Mouse (Mus musculus) ES-Bruce4 (cell line): ENCODE data around the gene Vwa7. TPM values are rescaled to one million over a fixed set of nuclear protein-coding genes. Genes with fewer than 3 reads are reported as not detected.

Experiments used
- H3K27ac ChIP-seq: 2 replicates; pipeline ENCODE4 v1.5.1; 2012; ENCODE audit warnings: low read length, inconsistent platforms; ENCODE audit not compliant: insufficient read depth
- H3K27me3 ChIP-seq: 2 replicates; pipeline ENCODE4 v1.6.1; 2012; ENCODE audit warnings: mild to moderate bottlenecking, low read length, inconsistent platforms; ENCODE audit not compliant: control insufficient read depth, poor library complexity, insufficient read depth, severe bottlenecking
- H3K36me3 ChIP-seq: 2 replicates; pipeline ENCODE4 v1.6.1; 2012; ENCODE audit warnings: inconsistent platforms, mild to moderate bottlenecking, low read length, moderate library complexity; ENCODE audit not compliant: control insufficient read depth, poor library complexity, insufficient read depth, severe bottlenecking
- H3K4me1 ChIP-seq: one replicate; pipeline ENCODE4 v1.8.1; 2011; ENCODE audit warnings: low read length; ENCODE audit not compliant: control insufficient read depth, insufficient read depth
- H3K4me3 ChIP-seq: 2 replicates; pipeline ENCODE4 v1.5.1; 2011; ENCODE audit warnings: low read depth, mild to moderate bottlenecking, low read length
- H3K9ac ChIP-seq: 2 replicates; pipeline ENCODE4 v1.6.1; 2012; ENCODE audit warnings: low read depth, mild to moderate bottlenecking, inconsistent platforms; ENCODE audit not compliant: poor library complexity, severe bottlenecking
- H3K9me3 ChIP-seq: replicated peaks from 2 replicates; pipeline ENCODE4 v1.6.1; 2012; ENCODE audit warnings: mild to moderate bottlenecking, low read length, inconsistent platforms; ENCODE audit not compliant: control insufficient read depth, poor library complexity, insufficient read depth, severe bottlenecking
- CTCF ChIP-seq: IDR thresholded peaks from one replicate; pipeline ENCODE4 v1.8.1; 2011; ENCODE audit warnings: low read depth, low read length
- EP300 ChIP-seq: IDR thresholded peaks from 2 replicates; pipeline ENCODE4 v1.6.1; 2011; ENCODE audit warnings: low read depth, low read length; ENCODE audit not compliant: insufficient read depth
- POLR2A ChIP-seq: IDR thresholded peaks from one replicate; pipeline ENCODE4 v1.8.1; 2011; ENCODE audit warnings: low read length; ENCODE audit not compliant: insufficient read depth
- polyA plus RNA-seq: library from polyadenylated mRNA; stranded (reverse); fragments of >200 nt; gene quantifications from 2 replicates; pipeline ENCODE4 v1.2.4, GENCODE M21; 2011; ENCODE audit warnings: low read depth; ENCODE audit not compliant: missing spikeins, insufficient read depth, insufficient read length

Gene Vwa7
- polyA plus RNA-seq, 1 experiment = 0.30 TPM

GRCm38 (mm10) chr17:35023221-35023620 lies 6.8 kb downstream of the Vwa7 start:
- Histone ChIP-seq H3K36me3 (no peaks in the 10 kb centered on the region), H3K9ac (no peak overlapping the region), H3K27ac (no peak overlapping the region), H3K9me3 (no peaks in the 10 kb centered on the region), H3K4me1 (peaks cover 5% of the 10 kb centered on the region), H3K27me3 (no peaks in the 10 kb centered on the region), H3K4me3 (no peak overlapping the region)
- no peak for TF ChIP-seq EP300

- no peak for TF ChIP-seq POLR2A
- Histone ChIP-seq H3K27ac (no peak overlapping the region), H3K4me1 (peaks cover 5% of the 10 kb centered on the region), H3K27me3 (no peaks in the 10 kb centered on the region), H3K36me3 (no peaks in the 10 kb centered on the region), H3K9me3 (no peaks in the 10 kb centered on the region), H3K4me3 (no peak overlapping the region), H3K9ac (no peak overlapping the region)
These were observed 7.4 kb downstream of the Vwa7 start for GRCm38 (mm10) chr17:35023756-35024155.

- no peaks in the 10 kb centered on the region for H3K9me3 ChIP-seq
- H3K9ac ChIP-seq = no peak overlapping the region
- no peaks in the 10 kb centered on the region for H3K36me3 ChIP-seq
- no peak overlapping the region for H3K27ac ChIP-seq
- H3K4me3 ChIP-seq = no peak overlapping the region
- TF ChIP-seq POLR2A = no peak
- TF ChIP-seq EP300 = no peak
- TF ChIP-seq CTCF = no peak
- H3K27me3 ChIP-seq = no peaks in the 10 kb centered on the region
- peaks cover 5% of the 10 kb centered on the region for H3K4me1 ChIP-seq
These were observed 7.9 kb downstream of the Vwa7 start for GRCm38 (mm10) chr17:35024261-35024660.

GRCm38 (mm10) chr17:35024691-35025488 lies 8.5 kb downstream of the Vwa7 start:
- no peaks in the 10 kb centered on the region for H3K27me3 ChIP-seq
- no peak overlapping the region for H3K27ac ChIP-seq
- no peak overlapping the region for H3K9ac ChIP-seq
- H3K4me3 ChIP-seq = no peak overlapping the region
- no peaks in the 10 kb centered on the region for H3K36me3 ChIP-seq
- TF ChIP-seq POLR2A = no peak
- TF ChIP-seq CTCF = no peak
- no peak for TF ChIP-seq EP300
- H3K9me3 ChIP-seq = no peaks in the 10 kb centered on the region
- peaks cover 5% of the 10 kb centered on the region for H3K4me1 ChIP-seq

DNA sequence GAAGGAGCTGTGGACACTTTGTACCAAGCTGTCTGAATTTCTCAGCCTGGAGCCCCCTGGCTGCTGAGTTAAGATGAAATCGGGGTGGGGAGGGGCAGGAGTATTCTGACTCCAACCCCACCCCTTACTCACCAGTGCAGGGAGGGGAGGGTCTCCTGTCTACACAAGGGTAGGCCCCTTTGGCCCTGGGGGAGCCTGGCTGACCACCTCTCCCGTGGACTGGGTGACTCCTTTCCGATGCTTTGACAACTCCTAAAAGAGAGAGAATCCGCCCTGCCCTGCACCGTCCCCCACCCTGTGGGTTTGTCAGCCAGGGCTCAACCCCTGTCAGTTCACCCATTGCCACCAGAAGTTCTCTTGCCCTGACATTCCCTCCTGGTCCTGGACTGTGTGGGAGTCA lies 9.8 kb downstream of the Vwa7 start:
- no peaks in the 10 kb centered on the region for H3K27me3 ChIP-seq
- H3K4me1 ChIP-seq = peaks cover 5% of the 10 kb centered on the region
- no peaks in the 10 kb centered on the region for H3K36me3 ChIP-seq
- H3K27ac ChIP-seq = no peak overlapping the region
- H3K9me3 ChIP-seq = no peaks in the 10 kb centered on the region
- TF ChIP-seq POLR2A (no peak), CTCF (no peak), EP300 (no peak)
- H3K9ac ChIP-seq = no peak overlapping the region
- no peak overlapping the region for H3K4me3 ChIP-seq

GRCm38 (mm10) chr17:35027277-35028068 lies 11.1 kb downstream of the Vwa7 start, which contains the start of gene Sapcd1:
Sapcd1 (minus strand) TSS chr17:35028016.
- Histone ChIP-seq H3K4me3 (no peak within 1 kb of the TSS), H3K27ac (no peak within 1 kb of the TSS), H3K27me3 (no peaks in the 10 kb centered on the region), H3K36me3 (no peaks in the 10 kb centered on the region), H3K9me3 (no peaks in the 10 kb centered on the region), H3K4me1 (peaks cover 5% of the 10 kb centered on the region), H3K9ac (no peak within 1 kb of the TSS)
- TF ChIP-seq CTCF (no peak), EP300 (no peak), POLR2A (no peak)
